Mouse (Mus musculus): ENCODE measurements around the gene Tmem109.

Gene Tmem109

DNA sequence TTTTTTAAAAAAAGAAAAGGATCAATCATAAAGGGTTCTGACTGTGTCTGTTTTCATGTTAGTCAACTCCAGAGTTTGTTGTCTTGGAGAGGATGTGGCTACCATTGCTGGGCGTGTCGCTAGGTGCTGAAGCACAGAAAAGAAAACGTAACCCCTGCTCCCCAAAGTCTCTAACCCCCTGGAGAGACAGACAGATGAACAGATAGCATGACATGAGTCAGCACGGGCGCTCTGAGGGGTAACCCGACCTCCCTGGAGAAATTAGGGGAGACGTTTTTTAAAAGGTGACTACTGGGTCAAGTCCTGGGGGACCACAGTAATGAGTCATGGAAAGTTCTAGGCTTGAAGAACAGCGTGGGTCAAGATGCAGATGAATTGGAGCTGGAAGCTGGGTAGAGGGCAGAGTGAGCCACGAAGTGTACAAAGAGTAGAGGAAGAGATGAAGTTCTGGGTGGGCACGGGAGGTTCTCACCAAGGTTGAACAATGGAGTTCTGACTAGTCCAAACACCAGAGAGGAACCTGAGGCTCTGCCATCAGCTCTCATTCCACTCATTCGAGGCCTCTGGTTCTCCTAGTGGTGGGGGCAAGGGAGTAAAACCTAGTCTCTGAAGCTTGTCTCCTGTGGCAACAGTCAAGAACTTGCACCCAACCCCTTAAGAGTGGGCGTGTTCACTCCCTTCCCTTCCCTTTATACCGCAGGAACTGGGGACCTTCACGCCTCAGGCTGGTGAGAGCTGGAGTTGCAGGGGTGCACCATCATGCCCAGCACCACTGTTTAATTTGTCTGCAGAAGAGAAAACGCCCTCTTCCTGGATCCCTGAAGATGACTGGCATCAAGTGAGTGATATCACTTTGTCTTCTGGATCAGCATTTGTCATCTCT is 42.5 kb downstream of the Tmem109 start, which contains the start of gene Slc15a3:
Gene Slc15a3, plus strand, starts transcription at position 718 of the 883 bp plus-strand sequence.
- DNase-seq = no peak

DNA sequence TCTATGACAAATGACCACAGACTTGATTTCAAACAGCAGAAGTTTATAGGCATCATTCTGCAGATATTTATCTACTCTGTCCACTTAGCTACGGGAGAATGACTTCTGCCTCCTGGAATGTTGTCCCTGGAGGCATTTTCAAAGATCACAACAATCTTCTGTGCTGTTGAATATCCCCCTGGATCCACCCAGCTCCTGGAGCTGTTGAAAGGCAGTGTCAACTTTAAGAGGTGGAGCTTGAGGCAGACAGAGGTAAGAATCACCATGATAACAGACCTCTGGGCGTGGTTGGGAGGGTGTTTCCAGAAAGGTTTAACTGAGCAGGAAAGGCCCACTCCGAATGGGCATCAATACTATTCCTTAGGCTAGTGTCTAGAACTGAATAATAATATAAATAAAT is 46.1 kb downstream of the Tmem109 start:
- DNase-seq = no peak

DNA sequence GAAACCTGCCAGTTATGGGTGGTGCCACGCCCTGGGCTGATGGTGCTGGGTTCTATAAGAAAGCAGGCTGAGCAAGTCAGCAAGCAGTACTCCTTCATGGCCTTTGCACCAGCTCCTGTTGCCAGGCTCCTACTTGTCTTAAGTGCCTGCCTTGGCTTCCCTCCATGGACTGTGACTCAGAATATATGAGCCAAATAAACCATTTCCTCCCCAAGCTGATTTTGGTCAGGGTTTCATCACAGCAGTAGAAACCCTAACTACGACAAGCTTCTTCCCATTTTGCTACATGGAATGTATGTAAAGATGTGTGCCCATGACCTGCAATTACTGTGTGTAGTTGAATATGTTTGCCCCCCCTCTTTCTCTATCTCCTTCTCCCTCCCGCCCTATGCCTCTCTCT is 48.2 kb downstream of the Tmem109 start:
- DNase-seq = no peak

GRCm38 (mm10) chr19:10832030-10832429 is 49.8 kb downstream of the Tmem109 start:
- no peak for DNase-seq

DNA sequence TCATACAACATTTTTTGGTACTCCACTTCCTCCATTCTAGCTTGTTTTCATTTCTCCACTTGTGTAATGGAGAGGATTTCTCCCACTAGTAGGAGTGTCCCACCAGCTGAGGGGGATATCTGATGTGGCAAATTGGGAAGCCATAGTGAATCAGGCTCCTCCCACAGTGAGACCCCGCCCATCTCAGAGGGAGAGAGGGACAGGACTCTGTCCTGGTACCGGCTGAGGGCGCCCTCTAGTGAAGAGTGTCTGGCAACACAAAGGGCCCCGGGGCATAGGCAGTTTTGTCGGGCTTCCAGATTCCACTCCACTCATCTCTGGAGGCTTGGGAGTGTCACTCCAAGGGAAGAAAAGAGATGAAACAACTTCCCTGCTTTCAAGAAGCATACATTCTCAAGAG is 50.4 kb downstream of the Tmem109 start:
- peak; percentile 50 for DNase-seq

DNA sequence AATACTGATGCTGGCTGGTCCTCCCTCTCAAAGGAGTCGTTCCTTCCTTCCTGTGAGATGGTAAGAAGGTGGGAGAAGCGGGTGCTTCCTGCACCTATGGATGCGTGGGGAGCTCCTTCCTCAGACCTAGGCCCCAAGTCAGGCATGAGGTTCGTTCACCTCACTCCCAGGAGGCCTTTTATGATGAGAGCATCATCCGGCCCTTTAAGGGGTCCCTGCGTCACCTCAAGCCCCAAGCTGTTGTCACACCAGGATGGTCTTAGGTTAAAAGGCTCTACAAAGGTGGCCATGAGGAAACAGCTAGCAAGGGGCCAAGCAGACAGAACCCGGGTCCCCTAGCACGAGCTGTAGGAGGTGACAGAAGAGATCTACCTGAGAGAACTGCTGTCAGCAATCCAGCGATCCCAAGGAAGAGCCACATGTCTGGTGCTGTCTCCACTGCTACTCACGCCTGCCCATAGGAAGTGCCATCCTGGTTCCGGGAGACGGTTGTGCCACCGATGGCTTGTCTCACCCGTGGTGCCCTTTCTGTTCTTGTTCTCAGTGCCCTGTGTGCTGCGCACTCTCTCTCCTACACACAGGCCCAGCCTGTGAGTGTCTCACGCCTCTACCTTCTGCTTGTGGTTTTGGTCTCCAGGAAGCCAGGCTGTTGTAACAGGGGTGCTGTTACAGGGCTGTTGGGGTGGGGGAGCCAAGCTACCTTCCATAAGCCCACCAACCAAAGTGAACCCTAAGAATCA is 52.2 kb downstream of the Tmem109 start, which contains the start of gene Cd6:
Gene Cd6, minus strand, starts transcription at position 623 of the 740 bp plus-strand sequence.
- DNase-seq = no peak

- DNase-seq = no peak
These were observed 53.5 kb downstream of the Tmem109 start for GRCm38 (mm10) chr19:10828321-10828720.

DNA sequence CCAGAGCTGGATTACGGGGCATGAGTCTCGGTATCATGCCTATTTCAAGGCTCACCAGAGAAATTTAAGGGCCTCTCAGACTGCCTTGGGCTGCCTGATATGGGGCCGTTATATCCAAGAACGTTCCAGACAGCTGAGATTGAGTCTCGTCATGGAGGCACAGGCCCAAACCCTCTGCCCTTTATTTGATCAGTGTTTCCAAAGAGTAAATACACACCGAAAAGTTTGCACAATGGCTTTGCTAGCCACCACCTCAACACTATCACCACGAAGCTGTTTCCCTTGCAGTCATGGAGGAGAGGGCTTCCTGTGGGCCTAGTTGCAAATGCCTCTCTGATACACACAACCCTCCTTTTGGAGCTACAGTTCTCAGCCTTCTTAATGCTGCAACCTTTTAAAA is 57.7 kb downstream of the Tmem109 start:
- DNase-seq = no peak

DNA sequence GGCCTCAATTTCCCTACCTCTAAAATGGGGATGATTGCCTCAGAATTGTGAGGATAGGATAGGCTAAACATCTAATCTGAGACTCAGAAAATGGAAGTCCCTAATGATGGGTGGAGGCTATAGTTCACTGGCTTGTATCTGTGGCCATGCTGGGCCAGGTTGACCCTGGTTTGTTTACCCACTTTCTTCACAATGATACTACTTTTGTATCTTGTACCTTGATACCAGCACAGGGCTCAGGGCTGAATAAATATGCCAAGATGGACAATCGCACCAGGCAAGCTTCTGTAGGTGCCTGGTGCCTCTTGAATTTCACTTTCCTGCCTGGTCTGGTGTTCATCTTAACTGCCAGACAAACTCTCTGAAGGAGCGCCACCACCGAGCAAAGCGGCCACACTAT is 59.3 kb downstream of the Tmem109 start:
- no peak for DNase-seq

DNA sequence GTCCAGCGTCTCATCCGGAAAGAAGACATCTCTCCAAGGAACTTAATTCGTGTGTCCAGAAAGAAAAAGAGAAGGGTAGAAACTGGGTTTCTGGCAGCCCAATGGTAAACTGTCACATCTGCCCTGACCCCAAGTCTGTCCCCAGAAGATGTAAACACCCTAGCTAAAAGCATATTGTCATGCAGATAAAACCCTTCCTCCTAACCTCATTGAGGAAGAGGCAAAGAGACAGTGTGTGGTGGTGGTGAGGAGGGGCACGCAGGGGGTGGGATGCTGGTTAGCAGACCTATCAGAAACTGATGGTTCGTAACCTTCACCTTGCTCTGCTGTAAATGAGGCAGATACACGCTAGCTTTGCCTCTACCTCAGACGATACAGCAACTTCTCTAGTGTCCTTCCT is 60.5 kb downstream of the Tmem109 start:
- no peak for DNase-seq

Data from right cerebral cortex, postnatal 4 days (tissue).